Mouse (Mus musculus) liver, embryonic 14.5 days (tissue): ENCODE results near the gene Ccdc61.

Experiments used
- CTCF ChIP-seq: IDR thresholded peaks from 2 replicates; pipeline ENCODE4 v1.5.1; 2016; ENCODE audit warnings: antibody characterized with exemption, low read depth, control low read depth
- EP300 ChIP-seq: IDR thresholded peaks from 2 replicates; pipeline ENCODE4 v1.6.1; 2016; ENCODE audit warnings: antibody characterized with exemption, low read depth

DNA sequence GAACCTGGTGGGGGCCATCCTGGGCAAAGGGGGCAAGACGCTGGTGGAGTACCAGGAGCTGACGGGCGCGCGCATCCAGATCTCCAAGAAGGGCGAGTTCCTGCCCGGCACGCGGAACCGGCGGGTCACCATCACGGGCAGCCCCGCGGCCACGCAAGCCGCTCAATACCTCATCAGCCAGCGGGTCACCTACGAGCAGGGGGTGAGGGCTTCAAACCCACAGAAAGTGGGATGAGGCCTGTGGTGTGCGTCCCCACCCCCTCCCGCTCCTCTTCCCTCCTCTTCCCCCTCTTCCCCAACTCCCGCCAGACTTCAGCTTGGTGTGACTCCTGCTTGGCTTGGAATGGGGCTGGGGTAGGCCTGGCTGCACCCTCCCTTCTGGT is 48.2 kb upstream of the Ccdc61 start:
- TF ChIP-seq CTCF (no peak), EP300 (no peak)
